Mouse (Mus musculus) left cerebral cortex, adult 8-10 months (tissue): ENCODE results near the gene Wiz. TPM values are rescaled to one million over a fixed set of nuclear protein-coding genes. Genes with fewer than 3 reads are reported as not detected.

ENCODE experiments used
- microRNA-seq, 2 experiments: library from miRNA; unstranded; fragments of <30 nt; microRNA quantifications; one replicate each; pipeline ENCODE4 v1.2.0; 2022
- total RNA-seq, 4 experiments: library from RNA; stranded (reverse); gene quantifications; 2 replicates each; pipeline ENCODE4 v1.2.4; 2022

Gene Wiz
- total RNA-seq, 4 experiments from 2014 or later: 46.6 to 50.3 (median 49.1) TPM

Small RNAs within 50 kb of the gene (microRNA-seq; reads per million reads assigned to microRNA genes)
- gene Gm22201: 0 reads per million in 2 experiments

Other genes with a start within 250 kb of the Wiz start
- gene Notch3, start 222.6 kb downstream of the Wiz start, total RNA-seq: 10 to 100 TPM in 2 of 4 experiments, 1 to 10 TPM in 2; 8.6 to 12.2 (median 9.7) TPM
- gene Ephx3, start 199.9 kb downstream of the Wiz start, total RNA-seq: under 1 TPM in 3 of 4 experiments, not detected in 1; 0.21 to 0.39 (median 0.23) TPM
- 100 to 1,000 TPM in 2 of 4 experiments, 10 to 100 TPM in 2; 97.6 to 116 (median 102) TPM for gene Brd4, start 104.7 kb downstream of the Wiz start, total RNA-seq
- 10 to 100 TPM; 78.4 to 92.7 (median 90.7) TPM for gene Akap8, start 68.2 kb downstream of the Wiz start, total RNA-seq
- 100 to 1,000 TPM; 184 to 217 (median 195) TPM for gene Akap8l, start 38.8 kb downstream of the Wiz start, total RNA-seq
- gene Rasal3, start 14.1 kb upstream of the Wiz start, total RNA-seq: 10 to 100 TPM in 2 of 4 experiments, 1 to 10 TPM in 2; 3.8 to 11.5 (median 7.6) TPM
- not detected for gene Pglyrp2, start 34.7 kb upstream of the Wiz start, total RNA-seq
- gene Cyp4f39, start 63.3 kb upstream of the Wiz start, total RNA-seq: not detected
- gene Cyp4f17, start 116.6 kb upstream of the Wiz start, total RNA-seq: 1 to 10 TPM; 3.9 to 6.4 (median 4.6) TPM
- 1 to 10 TPM; 4.8 to 7.1 (median 6.4) TPM for gene Cyp4f16, start 147.1 kb upstream of the Wiz start, total RNA-seq
- not detected for gene Cyp4f37, start 231.9 kb upstream of the Wiz start, total RNA-seq